Mouse (Mus musculus): ENCODE results near the gene Wdfy3. TPM values are rescaled to one million over a fixed set of nuclear protein-coding genes. Genes with fewer than 3 reads are reported as not detected.

Wdfy3 gene
- polyA plus RNA-seq, 1 experiment from 2014 or later = 4.4 TPM

GRCm38 (mm10) chr5:102010961-102011360, 58.8 kb downstream of the Wdfy3 start:
- H3K9me3 ChIP-seq (ENCODE audit: low read length) = peaks cover 6% of the 10 kb centered on the region; the same call in 1 of the 2 replicates
- no peaks in the 10 kb centered on the region for H3K27me3 ChIP-seq (ENCODE audit: insufficient read depth, low read length)
- peak overlapping the region; percentile 12; the same call in 1 of the 2 replicates for H3K27ac ChIP-seq (ENCODE audit: low read depth)
- TF ChIP-seq CTCF (IDR thresholded peaks at IDR 0.05; ENCODE audit: low read depth) = no peak
- TF ChIP-seq EP300 (IDR thresholded peaks at IDR 0.05; ENCODE audit: low read depth) = no peak
- peaks cover 20% of the 10 kb centered on the region for H3K4me1 ChIP-seq (ENCODE audit: insufficient read depth)
- peaks cover 4% of the 10 kb centered on the region; the same call in 1 of the 2 replicates for H3K36me3 ChIP-seq (replicated peaks; ENCODE audit: insufficient read depth, low read length)
- no peak overlapping the region for H3K9ac ChIP-seq (replicated peaks)
- no peak overlapping the region for H3K4me3 ChIP-seq (ENCODE audit: low read depth, low read length)
- ATAC-seq (no peak), DNase-seq (no peak)
- H3K4me2 ChIP-seq (ENCODE audit: low read depth, low read length) = no peak overlapping the region
- 69% methylated on average over 2 of the region's 2 CpGs for WGBS (ENCODE audit: insufficient replicate concordance)

GRCm38 (mm10) chr5:102009606-102010005, 60.1 kb downstream of the Wdfy3 start:
- Histone ChIP-seq H3K36me3 (replicated peaks; ENCODE audit: insufficient read depth, low read length) (peaks cover 4% of the 10 kb centered on the region; the same call in 1 of the 2 replicates), H3K9me3 (ENCODE audit: low read length) (peaks cover 6% of the 10 kb centered on the region; the same call in 1 of the 2 replicates), H3K9ac (replicated peaks) (no peak overlapping the region), H3K4me3 (ENCODE audit: low read depth, low read length) (no peak overlapping the region), H3K27me3 (ENCODE audit: insufficient read depth, low read length) (no peaks in the 10 kb centered on the region), H3K27ac (ENCODE audit: low read depth) (peak overlapping the region; percentile 67), H3K4me2 (ENCODE audit: low read depth, low read length) (no peak overlapping the region), H3K4me1 (ENCODE audit: insufficient read depth) (peaks cover 20% of the 10 kb centered on the region)
- DNase-seq = no peak
- TF ChIP-seq CTCF (IDR thresholded peaks at IDR 0.05; ENCODE audit: low read depth) = no peak
- TF ChIP-seq EP300 (IDR thresholded peaks at IDR 0.05; ENCODE audit: low read depth) = no peak
- WGBS (ENCODE audit: insufficient replicate concordance) = 56% methylated on average over 6 of the region's 6 CpGs
- ATAC-seq = peak; percentile 77

- Histone ChIP-seq H3K4me2 (ENCODE audit: low read depth, low read length) (no peak overlapping the region), H3K36me3 (replicated peaks; ENCODE audit: insufficient read depth, low read length) (0 out of 2 replicates have a peak, but pooled peaks cover 4% of the 10 kb centered on the region), H3K9me3 (ENCODE audit: low read length) (peaks cover under 1% of the 10 kb centered on the region; the same call in 1 of the 2 replicates), H3K4me3 (ENCODE audit: low read depth, low read length) (no peak overlapping the region), H3K9ac (replicated peaks) (no peak overlapping the region), H3K27ac (ENCODE audit: low read depth) (peak overlapping the region; percentile 60), H3K27me3 (ENCODE audit: insufficient read depth, low read length) (no peaks in the 10 kb centered on the region), H3K4me1 (ENCODE audit: insufficient read depth) (peaks cover 20% of the 10 kb centered on the region)
- ATAC-seq (peak; percentile 72), DNase-seq (no peak)
- TF ChIP-seq EP300 (IDR thresholded peaks at IDR 0.05; ENCODE audit: low read depth) (no peak), CTCF (IDR thresholded peaks at IDR 0.05; ENCODE audit: low read depth) (no peak)
- WGBS (ENCODE audit: insufficient replicate concordance) = 66% methylated on average over 7 of the region's 7 CpGs
Observed at GRCm38 (mm10) chr5:102008712-102009111, 61.0 kb downstream of the Wdfy3 start.

- Histone ChIP-seq H3K4me1 (ENCODE audit: insufficient read depth) (peaks cover 20% of the 10 kb centered on the region), H3K27ac (ENCODE audit: low read depth) (no peak overlapping the region), H3K4me2 (ENCODE audit: low read depth, low read length) (no peak overlapping the region), H3K36me3 (replicated peaks; ENCODE audit: insufficient read depth, low read length) (0 out of 2 replicates have a peak, but pooled peaks cover 4% of the 10 kb centered on the region), H3K9me3 (ENCODE audit: low read length) (no peaks in the 10 kb centered on the region), H3K27me3 (ENCODE audit: insufficient read depth, low read length) (no peaks in the 10 kb centered on the region), H3K4me3 (ENCODE audit: low read depth, low read length) (no peak overlapping the region), H3K9ac (replicated peaks) (no peak overlapping the region)
- DNase-seq (no peak), ATAC-seq (no peak)
- WGBS (ENCODE audit: insufficient replicate concordance) = 80% methylated on average over 6 of the region's 6 CpGs
- TF ChIP-seq CTCF (IDR thresholded peaks at IDR 0.05; ENCODE audit: low read depth) (no peak), EP300 (IDR thresholded peaks at IDR 0.05; ENCODE audit: low read depth) (no peak)
Observed at GRCm38 (mm10) chr5:102006218-102006941, 63.3 kb downstream of the Wdfy3 start.

- no peaks in the 10 kb centered on the region for H3K9me3 ChIP-seq (ENCODE audit: low read length)
- 60% methylated on average over 3 of the region's 3 CpGs for WGBS (ENCODE audit: insufficient replicate concordance)
- no peak overlapping the region for H3K4me2 ChIP-seq (ENCODE audit: low read depth, low read length)
- H3K4me3 ChIP-seq (ENCODE audit: low read depth, low read length) = no peak overlapping the region
- H3K9ac ChIP-seq (replicated peaks) = no peak overlapping the region
- TF ChIP-seq CTCF (IDR thresholded peaks at IDR 0.05; ENCODE audit: low read depth) (no peak), EP300 (IDR thresholded peaks at IDR 0.05; ENCODE audit: low read depth) (no peak)
- H3K27me3 ChIP-seq (ENCODE audit: insufficient read depth, low read length) = no peaks in the 10 kb centered on the region
- 0 out of 2 replicates have a peak, but pooled peaks cover 4% of the 10 kb centered on the region for H3K36me3 ChIP-seq (replicated peaks; ENCODE audit: insufficient read depth, low read length)
- no peak for DNase-seq
- H3K4me1 ChIP-seq (ENCODE audit: insufficient read depth) = peaks cover 9% of the 10 kb centered on the region
- no peak for ATAC-seq
- H3K27ac ChIP-seq (ENCODE audit: low read depth) = no peak overlapping the region
Observed at GRCm38 (mm10) chr5:102003371-102003770, 66.3 kb downstream of the Wdfy3 start.

GRCm38 (mm10) chr5:102001026-102001425, 68.7 kb downstream of the Wdfy3 start:
- Histone ChIP-seq H3K4me1 (ENCODE audit: insufficient read depth) (peaks cover 3% of the 10 kb centered on the region), H3K4me3 (ENCODE audit: low read depth, low read length) (no peak overlapping the region), H3K36me3 (replicated peaks; ENCODE audit: insufficient read depth, low read length) (no peaks in the 10 kb centered on the region), H3K4me2 (ENCODE audit: low read depth, low read length) (no peak overlapping the region), H3K9ac (replicated peaks) (no peak overlapping the region), H3K9me3 (ENCODE audit: low read length) (no peaks in the 10 kb centered on the region), H3K27me3 (ENCODE audit: insufficient read depth, low read length) (no peaks in the 10 kb centered on the region), H3K27ac (ENCODE audit: low read depth) (no peak overlapping the region)
- DNase-seq (no peak), ATAC-seq (no peak)
- whole genome bisulfite sequencing (ENCODE audit: insufficient replicate concordance) = 65% methylated on average over 8 of the region's 8 CpGs
- TF ChIP-seq EP300 (IDR thresholded peaks at IDR 0.05; ENCODE audit: low read depth) (no peak), CTCF (IDR thresholded peaks at IDR 0.05; ENCODE audit: low read depth) (peak; percentile 27; the same call in 1 of the 2 replicates)
